Mouse (Mus musculus): ENCODE data around the gene Bri3bp. TPM values are rescaled to one million over a fixed set of nuclear protein-coding genes. Genes with fewer than 3 reads are reported as not detected.

Gene Bri3bp
- polyA plus RNA-seq, 1 experiment: 21.2 TPM

DNA sequence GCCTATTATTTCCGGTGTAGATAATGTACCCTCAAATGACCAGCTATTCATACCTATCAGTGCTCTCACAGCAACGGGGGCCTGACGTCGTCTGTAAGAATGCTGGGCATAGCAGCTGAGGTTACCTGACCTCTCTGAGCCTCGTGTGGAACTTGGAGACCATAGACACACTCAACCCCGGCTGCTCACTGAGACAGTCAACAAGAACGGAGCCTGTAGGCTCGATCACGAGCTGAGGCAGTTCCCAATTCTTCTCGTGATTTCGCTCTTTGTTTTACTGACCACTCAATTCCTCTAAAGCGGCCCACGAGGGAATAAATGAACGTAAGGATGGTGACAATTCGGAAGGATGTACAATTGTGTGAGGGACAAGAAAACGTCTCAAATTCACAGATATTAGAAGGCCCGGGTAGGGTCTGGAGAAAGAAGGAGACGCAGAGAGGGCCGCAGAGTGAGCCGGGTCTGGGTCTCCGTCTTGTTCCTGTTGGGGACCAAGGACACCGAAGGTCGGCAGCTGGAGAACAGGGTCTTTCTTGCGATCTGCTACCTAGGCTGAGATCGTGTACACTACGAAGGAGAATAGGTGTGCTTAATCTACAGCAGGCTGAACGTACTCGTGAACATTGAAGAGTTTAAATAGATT lies 36.3 kb upstream of the Bri3bp start:
- Histone ChIP-seq H3K27me3 (ENCODE audit: control insufficient read depth, insufficient read depth, low read length) (no peaks in the 10 kb centered on the region), H3K36me3 (ENCODE audit: control insufficient read depth, insufficient read depth, low read length) (no peaks in the 10 kb centered on the region), H3K4me3 (ENCODE audit: extremely low read depth, insufficient read depth, insufficient read length) (peak overlapping the region; percentile 67), H3K4me1 (ENCODE audit: control insufficient read depth, insufficient read depth, insufficient read length) (peaks cover 8% of the 10 kb centered on the region; the same call in 1 of the 2 replicates), H3K27ac (ENCODE audit: insufficient read depth, low read length) (peak overlapping the region; percentile 67)
- TF ChIP-seq POLR2A (IDR thresholded peaks at IDR 0.05; ENCODE audit: low read depth, low read length): no peak
- no peak for TF ChIP-seq CTCF (IDR thresholded peaks at IDR 0.05; ENCODE audit: extremely low read depth, insufficient read depth, insufficient read length, insufficient replicate concordance)
- DNase-seq (ENCODE audit: low read depth in 1 of 2, low spot score in 2 of 2): peak in 1 of 2 experiments; percentile 26
- under 1% methylated on average over 28 of the region's 28 CpGs for WGBS

GRCm38 (mm10) chr5:125405546-125406248 lies 35.7 kb upstream of the Bri3bp start:
- WGBS: 1% methylated on average over 31 of the region's 31 CpGs
- TF ChIP-seq POLR2A (IDR thresholded peaks at IDR 0.05; ENCODE audit: low read depth, low read length) (no peak), CTCF (IDR thresholded peaks at IDR 0.05; ENCODE audit: extremely low read depth, insufficient read depth, insufficient read length, insufficient replicate concordance) (no peak)
- DNase-seq (ENCODE audit: low read depth in 1 of 2, low spot score in 2 of 2): peak; percentile 67 to 72
- Histone ChIP-seq H3K27ac (ENCODE audit: insufficient read depth, low read length) (peak overlapping the region; percentile 84), H3K27me3 (ENCODE audit: control insufficient read depth, insufficient read depth, low read length) (no peaks in the 10 kb centered on the region), H3K4me1 (ENCODE audit: control insufficient read depth, insufficient read depth, insufficient read length) (peaks cover 8% of the 10 kb centered on the region; the same call in 1 of the 2 replicates), H3K4me3 (ENCODE audit: extremely low read depth, insufficient read depth, insufficient read length) (peak overlapping the region; percentile 67), H3K36me3 (ENCODE audit: control insufficient read depth, insufficient read depth, low read length) (no peaks in the 10 kb centered on the region)

DNA sequence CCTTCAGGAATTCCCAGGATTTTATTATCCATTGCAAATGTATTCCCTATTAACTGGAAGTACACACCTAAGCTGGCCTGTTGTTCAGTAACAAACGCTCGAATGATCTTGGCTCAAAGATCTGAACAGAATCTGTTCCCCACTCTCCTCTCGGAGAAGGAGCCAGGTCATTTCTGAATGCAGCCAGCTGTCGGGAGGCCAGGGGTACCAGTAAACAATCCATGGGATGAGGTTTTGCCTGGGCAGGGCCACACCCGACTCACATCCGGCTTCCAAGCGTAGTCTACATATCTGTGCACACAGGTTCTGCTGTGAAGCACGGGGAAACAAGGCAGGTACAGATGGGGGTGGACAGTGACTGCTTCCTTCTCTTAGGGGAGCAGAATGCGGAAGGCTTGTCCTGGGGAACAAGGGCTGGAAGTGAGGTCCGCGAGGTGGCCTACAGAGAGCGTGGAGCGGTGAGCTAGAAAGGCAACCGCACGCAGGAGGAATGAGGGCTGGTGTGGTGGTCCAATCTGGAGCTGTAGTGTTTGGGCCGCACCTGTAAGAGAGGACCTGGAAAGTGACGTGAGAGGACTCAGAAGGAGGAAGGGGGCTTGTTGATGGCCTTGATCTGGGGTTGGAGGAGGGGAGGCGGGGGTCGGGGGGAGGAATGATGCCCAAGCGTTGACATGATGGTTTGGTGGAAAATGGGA lies 34.9 kb upstream of the Bri3bp start:
- TF ChIP-seq CTCF (IDR thresholded peaks at IDR 0.05; ENCODE audit: extremely low read depth, insufficient read depth, insufficient read length, insufficient replicate concordance) (no peak), POLR2A (IDR thresholded peaks at IDR 0.05; ENCODE audit: low read depth, low read length) (no peak; the same call in 1 of the 2 replicates)
- Histone ChIP-seq H3K27ac (ENCODE audit: insufficient read depth, low read length) (peak overlapping the region; percentile 84), H3K36me3 (ENCODE audit: control insufficient read depth, insufficient read depth, low read length) (no peaks in the 10 kb centered on the region), H3K4me3 (ENCODE audit: extremely low read depth, insufficient read depth, insufficient read length) (peak overlapping the region; percentile 62), H3K4me1 (ENCODE audit: control insufficient read depth, insufficient read depth, insufficient read length) (peaks cover 8% of the 10 kb centered on the region; the same call in 1 of the 2 replicates), H3K27me3 (ENCODE audit: control insufficient read depth, insufficient read depth, low read length) (no peaks in the 10 kb centered on the region)
- 9% methylated on average over 20 of the region's 20 CpGs for WGBS
- peak in 1 of 2 experiments; percentile 49 for DNase-seq (ENCODE audit: low read depth in 1 of 2, low spot score in 2 of 2)

DNA sequence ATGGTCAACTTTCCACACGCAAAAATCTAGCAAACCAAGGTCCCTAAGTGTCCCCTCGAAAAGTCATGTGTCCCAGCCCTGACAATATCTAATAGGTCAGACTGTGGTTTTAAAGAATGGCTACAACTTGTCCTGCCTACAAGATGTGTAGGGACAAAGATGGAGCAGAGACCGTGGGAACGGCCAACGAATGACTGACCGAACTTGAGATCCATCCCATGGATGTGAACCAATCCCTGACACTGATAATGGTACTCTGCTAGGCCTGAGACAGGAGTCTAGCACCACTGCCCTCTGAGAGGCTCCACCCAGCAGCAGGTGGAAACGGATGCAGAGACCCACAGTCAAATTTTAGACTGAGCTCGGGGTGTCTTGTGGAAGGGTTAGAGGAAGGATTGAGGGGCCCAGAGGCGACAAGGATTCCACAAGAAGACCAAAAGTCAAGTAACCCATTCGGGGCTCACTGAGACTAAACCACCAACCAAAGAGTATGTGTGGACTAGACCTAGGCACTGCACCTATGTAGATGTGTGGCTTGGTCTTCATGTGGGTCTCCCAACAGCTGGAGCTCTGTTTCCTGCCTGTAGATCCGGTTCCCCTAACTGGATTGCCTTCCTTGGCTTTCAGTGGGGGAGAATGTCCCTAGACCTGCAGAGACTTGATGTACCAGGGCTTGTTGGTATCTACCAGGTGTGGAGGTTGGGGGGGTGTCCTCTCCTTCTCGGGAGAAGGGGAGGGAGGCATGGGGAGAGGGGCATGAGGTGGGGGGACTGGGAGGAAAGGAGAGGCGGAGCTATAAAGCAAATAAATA lies 34.1 kb upstream of the Bri3bp start:
- no peaks in the 10 kb centered on the region for H3K27me3 ChIP-seq (ENCODE audit: control insufficient read depth, insufficient read depth, low read length)
- TF ChIP-seq CTCF (IDR thresholded peaks at IDR 0.05; ENCODE audit: extremely low read depth, insufficient read depth, insufficient read length, insufficient replicate concordance) (no peak), POLR2A (IDR thresholded peaks at IDR 0.05; ENCODE audit: low read depth, low read length) (no peak)
- no peaks in the 10 kb centered on the region for H3K36me3 ChIP-seq (ENCODE audit: control insufficient read depth, insufficient read depth, low read length)
- 54% methylated on average over 13 of the region's 13 CpGs for whole genome bisulfite sequencing
- DNase-seq (ENCODE audit: low read depth in 1 of 2, low spot score in 2 of 2): no peak
- 0 out of 2 replicates have a peak overlapping the region, but pooled peaks have one; percentile 9 for H3K27ac ChIP-seq (ENCODE audit: insufficient read depth, low read length)
- peaks cover 8% of the 10 kb centered on the region; the same call in 1 of the 2 replicates for H3K4me1 ChIP-seq (ENCODE audit: control insufficient read depth, insufficient read depth, insufficient read length)
- H3K4me3 ChIP-seq (ENCODE audit: extremely low read depth, insufficient read depth, insufficient read length): no peak overlapping the region; the same call in 1 of the 2 replicates

DNA sequence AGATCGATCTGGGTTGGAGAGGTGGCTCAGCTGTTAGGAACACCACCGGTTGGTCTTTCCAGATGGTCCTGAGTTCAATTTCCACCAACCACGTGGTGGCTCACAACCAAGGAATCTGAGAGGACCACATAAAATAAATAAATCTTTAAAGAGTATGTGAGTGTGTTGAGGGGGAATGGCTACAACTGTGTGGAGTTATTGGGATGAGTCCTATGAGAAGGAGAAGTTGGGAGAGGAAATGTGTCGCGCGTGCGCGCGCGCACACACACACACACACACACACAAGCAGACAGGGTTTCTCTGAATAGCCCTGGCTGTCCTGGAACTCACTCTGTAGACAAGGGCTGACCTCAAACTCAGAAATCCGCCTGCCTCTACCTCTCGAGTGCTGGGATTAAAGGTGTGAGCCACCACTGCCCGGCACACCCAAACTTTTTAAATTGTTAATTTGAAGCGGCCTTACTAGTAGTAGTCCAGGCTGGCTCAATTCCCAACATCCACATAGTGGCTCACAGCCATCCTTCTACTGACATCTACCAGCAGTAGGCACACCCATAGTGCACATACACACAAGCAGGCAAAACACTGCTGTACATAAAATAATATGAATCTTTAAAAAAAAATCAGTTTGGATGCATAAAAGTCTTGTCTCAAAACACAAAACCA lies 33.3 kb upstream of the Bri3bp start:
- Histone ChIP-seq H3K27ac (ENCODE audit: insufficient read depth, low read length) (no peak overlapping the region), H3K36me3 (ENCODE audit: control insufficient read depth, insufficient read depth, low read length) (no peaks in the 10 kb centered on the region), H3K4me3 (ENCODE audit: extremely low read depth, insufficient read depth, insufficient read length) (no peak overlapping the region), H3K27me3 (ENCODE audit: control insufficient read depth, insufficient read depth, low read length) (no peaks in the 10 kb centered on the region), H3K4me1 (ENCODE audit: control insufficient read depth, insufficient read depth, insufficient read length) (peaks cover 8% of the 10 kb centered on the region; the same call in 1 of the 2 replicates)
- DNase-seq (ENCODE audit: low read depth in 1 of 2, low spot score in 2 of 2): no peak
- no peak for TF ChIP-seq POLR2A (IDR thresholded peaks at IDR 0.05; ENCODE audit: low read depth, low read length)
- WGBS: 84% methylated on average over 14 of the region's 14 CpGs

- DNase-seq (ENCODE audit: low read depth in 1 of 2, low spot score in 2 of 2): peak in 1 of 2 experiments; percentile 64
Observed at GRCm38 (mm10) chr5:125408842-125409241, 32.5 kb upstream of the Bri3bp start.

More at GRCm38 (mm10) chr5:125408842-125409241, 32.5 kb upstream of the Bri3bp start:
- WGBS: 4% methylated on average over 13 of the region's 13 CpGs
- TF ChIP-seq POLR2A (IDR thresholded peaks at IDR 0.05; ENCODE audit: low read depth, low read length) (no peak), CTCF (IDR thresholded peaks at IDR 0.05; ENCODE audit: extremely low read depth, insufficient read depth, insufficient read length, insufficient replicate concordance) (no peak)
- H3K4me3 ChIP-seq (ENCODE audit: extremely low read depth, insufficient read depth, insufficient read length): no peak overlapping the region
- H3K27me3 ChIP-seq (ENCODE audit: control insufficient read depth, insufficient read depth, low read length): no peaks in the 10 kb centered on the region
- no peaks in the 10 kb centered on the region for H3K36me3 ChIP-seq (ENCODE audit: control insufficient read depth, insufficient read depth, low read length)
- no peak overlapping the region for H3K27ac ChIP-seq (ENCODE audit: insufficient read depth, low read length)
- H3K4me1 ChIP-seq (ENCODE audit: control insufficient read depth, insufficient read depth, insufficient read length): peaks cover 8% of the 10 kb centered on the region; the same call in 1 of the 2 replicates

All from spleen, adult 2 months (tissue).